Mouse (Mus musculus): ENCODE results near the gene Slc25a11.

Slc25a11 gene

GRCm38 (mm10) chr11:70619101-70619500 lies 28.2 kb downstream of the Slc25a11 start, which contains the start of gene Chrne:
Chrne (minus strand) TSS chr11:70619216.
- no peak for DNase-seq

DNA sequence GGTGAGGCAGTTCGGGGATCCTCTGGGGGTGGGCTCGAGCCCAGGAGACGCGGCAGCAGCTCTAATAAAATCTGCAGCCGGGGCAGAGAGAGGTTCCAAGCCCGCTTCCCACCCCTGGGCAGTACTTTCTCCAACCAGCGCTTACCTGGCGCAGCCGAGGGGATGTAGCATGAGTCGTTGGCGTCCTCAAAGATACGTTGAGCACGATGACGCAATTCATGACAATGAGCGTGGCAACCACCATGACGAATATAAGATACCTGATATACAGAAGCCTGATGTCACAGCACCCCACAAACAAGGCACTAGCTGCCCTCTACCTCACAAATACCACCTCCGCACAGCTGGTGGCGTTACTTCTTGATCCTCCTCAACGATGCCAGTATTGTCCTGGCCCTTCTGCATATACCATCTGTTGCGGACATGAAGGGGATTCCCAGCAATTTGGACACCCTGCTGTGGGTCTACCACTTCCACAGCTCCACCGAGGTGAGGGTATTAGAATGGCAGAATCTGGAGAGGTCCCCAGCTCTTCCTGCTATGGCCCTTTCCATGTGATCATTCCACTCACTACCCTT lies 31.7 kb downstream of the Slc25a11 start, which contains the start of gene 4930544D05Rik:
Gene 4930544D05Rik (plus strand): TSS at position 333 of the 578 bp plus-strand sequence.
- DNase-seq: peak; percentile 88

- DNase-seq: peak; percentile 99
Observed at GRCm38 (mm10) chr11:70615074-70615473, 32.2 kb downstream of the Slc25a11 start.

DNA sequence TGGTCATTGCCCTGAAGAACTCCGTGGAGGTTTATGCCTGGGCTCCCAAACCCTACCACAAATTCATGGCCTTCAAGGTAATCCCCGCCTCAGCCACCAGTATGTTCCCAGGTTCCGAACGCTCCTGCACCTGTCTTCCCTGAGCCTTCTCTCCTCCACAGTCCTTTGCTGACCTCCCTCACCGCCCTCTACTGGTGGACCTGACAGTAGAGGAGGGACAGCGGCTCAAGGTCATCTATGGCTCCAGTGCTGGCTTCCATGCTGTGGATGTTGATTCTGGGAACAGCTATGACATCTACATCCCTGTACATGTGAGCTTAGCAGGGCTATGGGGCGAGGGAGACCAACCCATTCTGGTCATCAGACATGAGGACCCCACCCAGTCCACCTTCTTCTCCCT lies 34.8 kb downstream of the Slc25a11 start:
- no peak for DNase-seq

DNA sequence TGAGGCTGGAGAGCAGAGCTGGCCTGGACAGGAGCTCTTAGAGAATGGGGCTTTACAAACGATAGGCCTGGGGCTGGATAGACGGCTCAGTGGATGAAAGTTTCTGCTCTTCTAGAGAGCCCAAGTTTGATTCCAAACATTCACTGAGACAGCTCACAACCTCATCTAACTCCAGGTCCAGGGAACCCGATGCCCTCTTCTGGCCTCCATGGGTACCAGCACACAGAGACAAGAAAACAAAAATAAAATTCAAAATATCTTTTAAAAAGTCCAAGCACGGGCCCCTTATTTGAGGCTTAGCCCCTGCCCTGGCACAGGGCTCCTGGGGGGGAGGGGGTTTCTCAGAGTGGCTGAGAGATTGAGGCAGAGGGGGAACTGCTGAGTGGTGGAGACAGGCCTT lies 36.5 kb downstream of the Slc25a11 start:
- no peak for DNase-seq

- peak; percentile 92 for DNase-seq
Observed at GRCm38 (mm10) chr11:70608381-70609066, 38.8 kb downstream of the Slc25a11 start.

- peak; percentile 90 for DNase-seq
Observed at GRCm38 (mm10) chr11:70607611-70608010, 39.7 kb downstream of the Slc25a11 start.

DNA sequence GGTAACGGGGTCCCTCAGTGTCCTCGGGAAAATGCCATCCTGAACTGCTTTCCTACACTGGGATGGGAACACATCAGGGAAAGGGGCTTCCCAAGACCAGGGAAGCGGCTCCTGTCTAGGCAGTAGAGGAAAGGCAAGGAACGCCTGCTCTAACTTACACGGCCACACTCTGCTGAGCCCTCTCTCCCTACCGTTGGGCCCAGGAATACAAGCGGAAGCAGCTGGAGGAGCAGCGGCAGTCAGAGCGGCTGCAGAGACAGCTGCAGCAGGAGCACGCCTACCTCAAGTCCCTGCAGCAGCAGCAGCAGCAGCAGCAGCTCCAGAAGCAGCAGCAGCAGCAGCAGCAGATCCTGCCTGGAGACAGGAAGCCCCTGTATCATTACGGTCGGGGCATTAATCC lies 40.6 kb downstream of the Slc25a11 start:
- no peak for DNase-seq

- DNase-seq: peak; percentile 95
Observed at GRCm38 (mm10) chr11:70605024-70605566, 42.2 kb downstream of the Slc25a11 start.

- DNase-seq: no peak
Observed at GRCm38 (mm10) chr11:70598451-70598953, 48.8 kb downstream of the Slc25a11 start.

DNA sequence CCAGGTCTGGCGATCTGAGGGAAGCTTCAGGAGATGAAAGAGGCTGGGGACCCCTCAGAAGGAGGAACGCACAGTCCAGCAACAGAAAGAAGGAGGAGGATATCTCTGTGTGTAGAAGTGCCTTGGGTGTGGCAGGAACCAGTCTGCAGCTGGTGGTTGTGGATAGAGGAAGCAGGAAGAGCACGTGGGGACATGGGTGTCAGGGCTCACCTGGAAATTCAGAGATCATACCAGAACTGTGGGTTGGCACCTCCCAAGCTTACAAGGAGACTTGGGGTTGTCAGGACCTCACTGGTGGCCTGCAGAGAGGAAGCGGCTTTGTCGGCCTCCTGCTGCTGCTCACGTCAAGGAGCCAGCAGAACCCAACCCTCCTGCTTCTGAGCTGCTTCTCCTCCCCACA lies 50.0 kb downstream of the Slc25a11 start:
- no peak for DNase-seq

- peak; percentile 93 for DNase-seq
Observed at GRCm38 (mm10) chr11:70596094-70596493, 51.2 kb downstream of the Slc25a11 start.

- DNase-seq: peak; percentile 97
Observed at GRCm38 (mm10) chr11:70595638-70596037, 51.6 kb downstream of the Slc25a11 start.

DNA sequence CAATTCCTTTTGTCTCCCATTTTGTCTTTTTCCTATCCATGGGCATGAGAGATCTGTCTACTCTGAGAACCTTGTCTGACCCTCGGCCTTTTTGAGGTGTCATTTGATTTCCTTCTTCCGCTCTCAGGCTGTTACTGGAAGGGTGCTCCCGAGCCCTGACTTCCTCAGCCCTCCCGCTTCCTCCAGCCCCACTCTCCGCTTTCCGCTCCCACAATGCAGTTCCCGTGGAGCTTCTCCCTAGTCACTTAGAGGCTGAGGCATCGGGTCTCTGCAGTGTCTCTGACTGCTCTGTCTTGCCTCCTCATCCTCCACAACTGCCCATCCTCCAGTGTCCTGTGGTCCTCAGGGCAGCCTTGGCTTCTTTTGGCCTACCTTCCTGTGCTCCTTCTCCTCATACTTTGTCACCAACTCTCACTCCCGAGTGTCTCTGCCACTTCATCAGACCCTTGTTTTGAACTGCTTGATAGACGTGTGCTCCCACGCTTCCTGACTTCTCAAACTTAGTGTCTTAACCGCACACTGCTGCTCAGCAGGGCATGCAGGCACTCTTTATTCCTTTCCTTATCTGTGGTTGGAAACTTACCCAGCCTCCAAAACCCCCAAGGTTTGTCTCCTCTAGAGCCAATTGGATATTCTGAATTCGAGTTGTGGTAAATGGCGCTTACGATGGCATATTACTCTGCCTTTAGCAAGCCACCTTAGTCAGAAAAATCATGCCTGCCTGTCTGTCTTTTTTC lies 52.9 kb downstream of the Slc25a11 start:
- DNase-seq: peak; percentile 98
